Mouse (Mus musculus): Measurements from ENCODE around the gene Arnt2.

Gene Arnt2

DNA sequence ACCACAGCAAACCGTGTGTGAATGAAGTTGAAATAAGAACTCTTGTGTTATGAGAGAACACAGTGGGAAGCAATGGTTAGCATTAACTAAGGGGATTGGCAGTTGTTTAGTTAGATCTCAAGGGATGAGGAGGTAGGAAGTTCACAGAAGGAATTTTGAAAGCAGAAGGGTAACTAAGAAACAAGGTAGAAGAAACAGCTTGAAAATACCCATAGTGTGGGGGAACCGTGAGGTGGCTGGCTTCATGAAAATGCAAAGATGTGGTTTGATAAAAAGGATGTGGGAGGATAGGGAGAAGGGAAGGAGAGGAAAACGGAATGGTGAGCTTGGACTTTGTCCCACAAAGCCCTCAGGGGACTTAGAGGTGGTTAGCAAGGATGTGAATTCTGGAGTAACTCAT lies 125.0 kb downstream of the Arnt2 start:
- no peak for DNase-seq

DNA sequence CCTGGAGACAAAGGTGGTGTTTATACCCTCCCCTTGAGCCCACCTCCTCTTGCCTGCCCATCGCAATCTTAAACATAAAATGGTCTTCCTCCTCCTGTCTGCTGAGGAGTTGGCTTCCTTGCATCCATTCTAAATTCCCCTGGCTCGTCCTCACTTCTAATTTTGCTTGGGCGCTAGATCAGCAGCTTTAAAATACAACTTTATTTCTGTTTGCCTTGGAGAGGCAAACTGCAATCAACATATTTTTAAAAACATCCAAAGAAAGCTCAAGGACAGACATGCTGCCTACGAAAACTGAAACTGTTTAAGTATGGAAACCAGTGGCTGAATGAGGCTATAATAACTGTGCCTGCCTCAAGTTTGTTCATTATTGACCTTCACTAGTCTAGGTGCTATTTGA lies 127.7 kb downstream of the Arnt2 start:
- DNase-seq = no peak

DNA sequence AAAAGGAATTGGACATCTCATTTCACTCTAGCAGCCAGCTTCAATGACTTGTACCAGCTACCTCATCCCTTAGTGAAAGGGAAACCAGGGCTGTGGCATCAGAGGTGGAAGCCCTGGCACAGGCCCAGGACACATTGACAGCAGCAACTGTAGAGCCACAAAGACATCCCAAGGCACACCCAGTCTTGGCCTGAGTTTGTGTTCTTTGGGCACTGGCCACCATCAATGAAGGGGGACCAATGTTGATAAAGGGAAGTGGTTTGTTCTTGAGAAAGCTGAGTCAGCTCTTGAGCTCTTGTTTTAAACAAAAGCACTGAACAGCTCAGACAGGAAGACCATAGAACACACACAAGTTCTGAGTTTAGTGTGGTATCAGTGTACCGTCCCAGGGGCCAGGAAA lies 130.7 kb downstream of the Arnt2 start:
- DNase-seq = peak in 1 of 2 experiments; percentile 39

DNA sequence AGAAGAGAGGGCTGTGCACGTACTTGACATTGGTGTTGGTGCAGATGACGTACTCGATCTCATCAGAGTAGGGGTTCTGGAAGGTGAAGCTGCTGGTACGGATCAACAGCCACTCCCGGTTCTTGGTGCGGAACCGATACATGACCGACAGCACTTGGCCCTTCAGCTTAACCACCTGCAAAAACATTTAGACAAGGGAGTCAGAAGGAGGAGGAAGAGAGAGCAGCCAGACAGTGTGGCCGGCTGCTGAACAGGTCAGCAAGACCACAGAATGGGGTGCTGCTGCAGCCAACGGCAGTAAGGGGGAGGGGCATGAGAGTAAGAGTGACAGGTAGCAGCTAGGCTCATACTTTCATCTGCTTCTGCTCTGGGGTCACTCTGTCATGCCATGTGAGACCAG lies 134.7 kb downstream of the Arnt2 start:
- no peak for DNase-seq

GRCm38 (mm10) chr7:84273930-84274329 lies 136.0 kb downstream of the Arnt2 start:
- no peak for DNase-seq

GRCm38 (mm10) chr7:84272206-84272818 lies 137.7 kb downstream of the Arnt2 start:
- peak; percentile 86 to 90 for DNase-seq

DNA sequence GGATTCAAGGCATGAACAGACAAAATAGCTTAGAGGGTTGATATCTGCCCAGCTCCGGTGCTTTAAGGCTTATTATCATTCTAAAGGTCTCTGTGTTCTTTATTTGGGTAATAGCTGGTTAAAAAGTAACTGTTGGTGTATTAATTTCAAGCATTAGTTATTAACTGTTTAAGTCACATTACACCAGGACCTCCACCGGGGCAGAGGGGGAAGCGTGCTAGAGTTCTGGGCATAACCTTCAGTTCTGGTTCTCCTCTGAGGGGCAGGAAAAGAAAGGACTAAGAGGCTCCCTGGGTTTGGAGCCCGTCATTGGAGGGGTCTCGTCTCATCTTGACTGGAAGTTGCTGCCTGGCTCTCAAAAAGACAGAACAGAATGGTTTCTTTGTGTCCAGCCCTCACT lies 138.5 kb downstream of the Arnt2 start:
- DNase-seq = no peak

DNA sequence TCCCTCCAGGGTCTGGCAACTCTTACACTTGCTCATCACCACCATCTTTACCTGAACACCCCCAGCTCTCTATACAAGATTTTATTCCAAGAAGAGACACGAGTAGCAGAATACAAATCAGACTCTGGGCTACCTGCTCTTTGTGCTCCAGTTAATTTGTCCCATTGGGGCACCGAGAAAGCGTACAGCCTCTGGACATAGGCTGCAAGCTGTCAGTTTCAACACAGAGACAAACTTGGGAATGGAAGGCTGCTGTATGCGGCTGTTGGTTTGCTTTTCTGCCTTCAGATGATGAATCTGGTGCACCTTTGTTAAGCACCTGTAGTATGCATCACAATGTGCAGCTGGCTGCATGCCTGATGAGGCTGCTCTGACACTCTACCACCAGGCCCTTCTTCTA lies 146.5 kb downstream of the Arnt2 start:
- DNase-seq = no peak

DNA sequence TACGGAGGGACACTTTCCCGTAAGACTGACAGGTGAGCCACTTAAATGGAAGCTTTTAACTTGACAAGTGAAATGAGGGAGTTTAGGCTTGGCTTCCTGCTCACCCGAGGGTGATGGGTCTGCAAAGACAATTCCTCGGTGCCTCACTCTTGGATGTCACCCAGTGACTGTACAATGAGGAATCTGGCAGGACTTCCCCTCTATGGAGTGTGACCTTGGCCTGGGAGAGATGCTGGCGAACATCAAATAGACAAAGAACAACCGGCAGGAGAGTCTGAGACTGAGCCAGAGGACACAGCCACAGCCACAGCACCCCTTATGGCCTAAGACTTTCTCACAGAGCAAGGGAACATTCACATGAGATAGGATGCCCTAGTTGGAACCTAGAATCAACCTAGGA lies 148.6 kb downstream of the Arnt2 start:
- peak; percentile 21 to 46 for DNase-seq

- no peak for DNase-seq
These were observed 149.6 kb downstream of the Arnt2 start for GRCm38 (mm10) chr7:84260401-84260800.

DNA sequence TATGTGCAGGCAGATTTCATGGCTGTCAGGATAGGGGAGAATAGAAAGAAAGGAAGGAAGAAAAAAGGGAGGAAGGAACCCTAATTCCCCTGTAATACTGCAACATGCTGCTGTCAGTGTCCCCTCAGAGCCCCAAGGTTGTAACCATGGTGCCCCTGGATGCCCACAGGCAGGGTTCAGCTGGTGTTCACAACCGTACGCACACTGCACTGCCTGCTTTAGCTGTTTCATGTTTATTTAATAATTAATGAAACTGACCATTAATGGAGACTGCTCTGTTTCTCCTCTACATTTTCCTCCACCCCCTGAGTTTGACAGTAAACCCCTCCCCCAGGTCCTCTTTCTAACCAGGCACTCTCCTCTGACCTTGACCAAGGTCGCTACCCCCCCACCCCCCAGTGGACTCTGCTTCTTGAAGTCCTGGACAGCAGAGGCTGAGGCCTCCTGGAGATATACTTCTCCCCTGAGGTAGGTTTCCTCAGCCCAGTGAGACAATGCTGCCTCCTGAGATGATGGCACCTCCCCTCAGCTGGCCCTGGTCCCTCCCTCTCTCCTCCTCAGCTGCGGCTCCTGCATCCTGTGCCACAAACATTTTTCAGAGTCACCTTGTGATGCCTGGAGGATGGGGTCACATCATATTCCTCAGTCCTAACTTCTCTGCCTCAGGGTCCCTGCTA lies 150.5 kb downstream of the Arnt2 start:
- DNase-seq = no peak

DNA sequence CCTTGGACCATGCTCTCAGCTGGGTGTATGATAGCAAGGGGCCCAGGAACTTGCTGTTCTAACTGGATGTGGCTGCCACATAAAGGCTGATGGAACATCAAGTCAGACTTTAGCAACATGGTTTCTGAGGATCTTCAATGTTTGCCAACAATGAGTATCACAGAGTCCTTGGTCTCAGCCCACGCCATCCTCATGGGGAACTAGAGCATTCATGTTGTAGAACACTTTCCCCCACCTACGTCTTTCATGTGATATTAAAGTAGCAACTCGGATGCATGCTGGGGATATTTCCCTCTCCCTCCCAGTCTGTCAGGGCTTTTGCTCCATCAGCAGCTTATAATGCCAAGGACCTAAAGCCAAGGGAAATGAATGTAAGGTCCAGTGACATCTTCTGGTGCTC lies 153.3 kb downstream of the Arnt2 start:
- DNase-seq = no peak

GRCm38 (mm10) chr7:84256245-84256644 lies 153.7 kb downstream of the Arnt2 start:
- no peak for DNase-seq

GRCm38 (mm10) chr7:84254916-84255315 lies 155.1 kb downstream of the Arnt2 start:
- DNase-seq = no peak

- no peak for DNase-seq
These were observed 155.7 kb downstream of the Arnt2 start for GRCm38 (mm10) chr7:84254311-84254710.

DNA sequence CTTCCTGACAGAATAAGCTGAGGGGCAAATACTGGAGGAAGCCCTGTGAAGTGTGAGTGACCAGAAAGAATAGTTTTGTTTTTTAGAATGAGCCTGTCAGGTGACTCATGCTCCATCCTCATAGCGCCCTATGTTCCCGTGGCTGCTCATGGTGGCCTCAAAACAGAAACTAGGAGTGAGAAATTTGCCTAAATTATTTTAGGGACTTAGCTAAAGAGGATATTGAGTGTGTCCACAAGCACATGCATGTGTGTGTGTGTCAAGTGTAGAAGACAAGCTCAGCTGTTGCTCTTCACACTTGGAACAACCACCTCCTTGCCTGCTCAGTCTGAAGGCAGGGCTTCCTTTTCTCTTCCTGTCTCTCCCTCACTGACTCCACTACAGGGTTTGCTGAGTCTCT lies 158.3 kb downstream of the Arnt2 start:
- DNase-seq = no peak

GRCm38 (mm10) chr7:84250736-84251135 lies 159.2 kb downstream of the Arnt2 start:
- no peak for DNase-seq

GRCm38 (mm10) chr7:84249951-84250350 lies 160.0 kb downstream of the Arnt2 start:
- no peak for DNase-seq

DNA sequence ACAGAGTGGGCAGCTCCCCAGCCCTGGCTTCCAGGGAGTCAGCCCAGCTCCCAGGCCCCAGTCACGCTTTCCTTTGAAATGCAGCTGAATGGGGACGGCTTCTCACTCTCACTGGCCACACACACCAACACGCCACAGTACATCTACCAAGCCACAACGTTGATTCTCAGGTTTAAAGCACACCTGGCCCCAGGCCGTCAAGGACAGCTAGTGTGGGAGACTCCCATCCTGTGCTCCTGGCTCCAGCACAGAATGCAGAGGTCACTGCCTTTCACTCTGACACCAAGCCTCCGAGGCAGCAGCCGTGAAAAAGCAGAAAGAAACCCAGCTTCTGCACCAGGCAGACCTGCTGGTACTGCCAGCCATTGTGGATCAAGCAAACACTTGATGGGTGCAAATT lies 160.6 kb downstream of the Arnt2 start:
- DNase-seq = no peak

GRCm38 (mm10) chr7:84247960-84248665 lies 161.9 kb downstream of the Arnt2 start:
- peak in 1 of 2 experiments; percentile 61 for DNase-seq

DNA sequence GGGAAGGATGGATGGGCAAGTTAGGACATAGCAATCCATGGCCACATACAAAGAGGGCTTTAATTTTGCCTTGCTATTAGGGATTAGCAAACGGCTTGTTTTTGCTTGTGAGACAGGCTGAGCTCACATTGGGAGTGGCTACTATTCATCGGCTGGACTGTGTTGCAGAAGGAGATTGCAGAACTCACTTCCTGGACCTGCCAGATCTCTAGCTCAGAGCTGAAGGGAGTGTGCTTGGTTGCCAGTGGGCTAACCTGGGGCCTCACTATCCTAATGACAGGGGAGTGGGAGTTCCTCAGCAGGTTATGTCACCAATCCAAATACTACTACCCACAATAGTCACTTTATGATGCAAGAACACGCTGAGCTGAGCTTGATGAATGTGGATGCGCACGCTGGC lies 163.1 kb downstream of the Arnt2 start:
- DNase-seq = no peak

DNA sequence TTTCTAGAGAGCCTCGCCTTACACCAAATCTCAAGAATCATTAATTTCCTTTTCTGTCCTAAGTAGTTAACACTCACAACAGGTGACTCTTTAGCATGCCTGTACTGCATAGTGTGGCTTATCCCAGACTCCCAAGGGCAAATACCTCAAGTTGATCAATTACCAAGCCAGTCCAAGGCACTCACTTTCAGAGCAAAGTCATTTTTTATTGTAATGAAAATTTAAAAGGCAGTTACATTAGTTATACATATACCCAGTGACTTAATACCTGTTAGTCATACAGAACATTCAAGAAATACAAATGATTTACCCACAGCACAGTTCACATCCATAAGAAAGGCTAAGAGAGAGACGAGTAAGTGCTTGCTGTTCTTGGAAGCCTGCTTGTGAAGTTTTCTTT lies 163.9 kb downstream of the Arnt2 start:
- DNase-seq = no peak

GRCm38 (mm10) chr7:84240406-84240805 lies 169.6 kb downstream of the Arnt2 start:
- peak; percentile 30 to 60 for DNase-seq

- peak in 1 of 2 experiments; percentile 23 for DNase-seq
These were observed 172.3 kb downstream of the Arnt2 start for GRCm38 (mm10) chr7:84237655-84238054.
